Mouse (Mus musculus) MEL (cell line): ENCODE results near the gene Spc24.
"Not testable (repeated sequence)": the region's sequence is repeated elsewhere in the genome, so short reads cannot be mapped to it uniquely, and the experiment has no call there.

ENCODE experiments used
- BHLHE40 ChIP-seq: IDR thresholded peaks from 2 replicates; pipeline ENCODE4 v1.6.1; 2012; ENCODE audit warnings: low read depth, mild to moderate bottlenecking, inconsistent platforms, low read length, improper control_type of control experiment, borderline replicate concordance
- CTCF ChIP-seq, 3 experiments: IDR thresholded peaks in 2 of 3; conservative IDR thresholded peaks in 1 of 3; 2 replicates each; pipeline ENCODE4 v1.5.1; 2011 to 2012; ENCODE audit warnings: low read length in 3 of 3, low read depth in 2 of 3, mild to moderate bottlenecking in 2 of 3, improper control_type of control experiment in 1 of 3, inconsistent platforms in 1 of 3, mixed read lengths in 1 of 3, moderate library complexity in 1 of 3; ENCODE audit not compliant: control insufficient read depth in 1 of 3, insufficient read depth in 1 of 3, poor library complexity in 1 of 3, severe bottlenecking in 1 of 3
- EP300 ChIP-seq, 2 experiments: IDR thresholded peaks; 2 replicates each; pipeline ENCODE4 v1.6.1; 2011; ENCODE audit warnings: improper control_type of control experiment in 2 of 2, low read length in 2 of 2, low read depth in 1 of 2, mild to moderate bottlenecking in 1 of 2
- MAFK ChIP-seq: IDR thresholded peaks from 2 replicates; pipeline ENCODE4 v1.6.1; 2011; ENCODE audit warnings: low read depth, mild to moderate bottlenecking, low read length, improper control_type of control experiment, borderline replicate concordance
- POLR2A ChIP-seq, 2 experiments: IDR thresholded peaks; 2 replicates each; pipeline ENCODE4 v1.6.1; 2011 to 2012; ENCODE audit warnings: low read length in 2 of 2, mild to moderate bottlenecking in 2 of 2, control low read depth in 1 of 2, improper control_type of control experiment in 1 of 2, low read depth in 1 of 2, moderate library complexity in 1 of 2; ENCODE audit not compliant: control insufficient read depth in 1 of 2, insufficient read depth in 1 of 2, poor library complexity in 1 of 2
- TCF12 ChIP-seq: IDR thresholded peaks from 2 replicates; pipeline ENCODE4 v1.6.1; 2014; ENCODE audit warnings: low read depth, mild to moderate bottlenecking, inconsistent platforms, low read length, improper control_type of control experiment, moderate library complexity

DNA sequence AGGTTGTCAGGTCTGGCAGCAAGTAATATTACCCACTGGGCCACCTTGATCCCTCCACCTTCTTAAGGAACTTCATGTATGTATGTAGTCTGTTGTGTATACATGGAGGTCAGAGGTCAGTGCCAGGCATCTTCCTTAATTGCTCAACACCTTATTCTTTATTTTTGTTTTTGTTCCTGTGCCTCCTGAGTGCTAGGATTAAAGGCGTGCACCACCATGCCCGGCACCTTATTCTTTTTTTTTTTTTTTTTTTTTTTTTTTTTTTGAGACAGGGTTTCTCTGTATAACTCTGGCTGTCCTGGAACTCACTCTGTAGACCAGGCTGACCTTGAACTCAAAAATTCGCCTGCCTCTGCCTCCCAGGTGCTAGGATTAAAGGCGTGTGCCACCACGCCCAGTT, 13.3 kb upstream of the Spc24 start:
- not testable (repeated sequence) for TF ChIP-seq POLR2A (IDR thresholded peaks at IDR 0.05; ENCODE audit: control insufficient read depth in 1 of 2, insufficient read depth in 1 of 2, low read depth in 1 of 2, low read length in 2 of 2, poor library complexity in 1 of 2); CTCF (IDR thresholded peaks at IDR 0.05 in 2 of 3, conservative IDR thresholded peaks at IDR 0.05 in 1 of 3; ENCODE audit: control insufficient read depth in 1 of 3, insufficient read depth in 1 of 3, low read depth in 2 of 3, low read length in 3 of 3, poor library complexity in 1 of 3, severe bottlenecking in 1 of 3); TCF12; MAFK; EP300 (IDR thresholded peaks at IDR 0.05; ENCODE audit: low read depth in 1 of 2, low read length in 2 of 2); BHLHE40
